Mouse (Mus musculus) brain, embryonic 14.5 days (tissue): ENCODE results near the gene Hoxd11. TPM values are rescaled to one million over a fixed set of nuclear protein-coding genes. Genes with fewer than 3 reads are reported as not detected.

ENCODE experiments used
- DNase-seq: peaks from one replicate; pipeline ENCODE4 v3.0.0-alpha.2; 2011; ENCODE audit warnings: low read depth
- CTCF ChIP-seq: fragments of 200-500 bp; IDR thresholded peaks from 2 replicates; pipeline ENCODE4 v1.5.1; 2012; ENCODE audit warnings: inconsistent platforms, mild to moderate bottlenecking, moderate library complexity, borderline replicate concordance; ENCODE audit not compliant: insufficient read depth, insufficient read length; ENCODE audit errors: extremely low read depth
- POLR2A ChIP-seq: fragments of 200-500 bp; IDR thresholded peaks from 2 replicates; pipeline ENCODE4 v1.6.1; 2012; ENCODE audit warnings: mild to moderate bottlenecking, inconsistent platforms, borderline replicate concordance; ENCODE audit not compliant: poor library complexity, insufficient read depth, insufficient read length, severe bottlenecking; ENCODE audit errors: extremely low read depth
- polyA plus RNA-seq: library from polyadenylated mRNA; depleted of rRNA; stranded (reverse); fragments of >200 nt; gene quantifications from 2 replicates; pipeline ENCODE4 v1.2.3, GENCODE M21; 2012; rRNA removed

Gene Hoxd11
- polyA plus RNA-seq, 1 experiment: not detected

DNA sequence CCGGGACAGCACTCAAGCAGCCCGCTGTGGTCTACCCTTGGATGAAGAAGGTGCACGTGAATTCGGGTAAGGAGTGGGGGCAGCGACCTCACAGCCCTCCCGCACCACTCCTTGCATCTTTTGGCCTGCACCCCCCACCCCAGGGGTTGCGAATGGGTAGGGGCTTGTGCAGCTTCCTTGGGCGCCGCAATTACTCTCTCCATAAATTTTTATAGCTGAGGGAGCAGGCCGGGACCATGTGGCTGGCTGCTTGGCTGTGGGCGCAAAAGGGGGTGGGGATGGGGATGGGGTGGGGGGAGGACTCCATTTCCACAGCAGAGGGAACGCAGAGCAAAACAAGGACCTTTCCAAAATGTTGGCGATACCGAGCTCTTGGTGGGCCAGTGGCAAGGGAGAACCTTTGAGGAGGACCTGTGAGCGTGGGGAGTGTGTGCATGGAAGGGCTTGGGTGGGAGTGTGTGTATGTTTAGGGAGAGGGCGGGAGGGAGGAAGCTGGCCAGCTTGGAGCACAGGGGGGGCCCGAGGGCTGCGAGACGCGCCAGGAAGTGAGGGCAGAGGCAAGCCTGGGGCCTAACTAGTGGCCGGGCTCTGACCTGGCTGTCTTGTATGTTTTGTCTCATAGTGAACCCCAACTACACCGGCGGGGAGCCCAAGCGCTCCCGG, 48.4 kb downstream of the Hoxd11 start:
- no peak for TF ChIP-seq POLR2A
- no peak for TF ChIP-seq CTCF
- no peak for DNase-seq

DNA sequence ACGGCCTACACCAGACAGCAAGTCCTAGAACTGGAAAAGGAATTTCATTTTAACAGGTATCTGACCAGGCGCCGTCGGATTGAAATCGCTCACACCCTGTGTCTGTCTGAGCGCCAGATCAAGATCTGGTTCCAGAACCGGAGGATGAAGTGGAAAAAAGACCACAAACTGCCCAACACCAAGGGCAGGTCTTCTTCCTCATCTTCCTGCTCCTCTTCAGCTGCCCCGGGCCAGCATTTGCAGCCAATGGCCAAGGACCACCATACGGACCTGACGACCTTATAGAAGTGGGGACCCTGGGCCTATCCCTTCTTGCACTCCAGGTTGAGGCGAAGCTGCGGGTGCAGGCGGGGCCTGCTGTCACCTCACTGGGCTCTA, 48.9 kb downstream of the Hoxd11 start:
- no peak for DNase-seq
- no peak for TF ChIP-seq POLR2A

DNA sequence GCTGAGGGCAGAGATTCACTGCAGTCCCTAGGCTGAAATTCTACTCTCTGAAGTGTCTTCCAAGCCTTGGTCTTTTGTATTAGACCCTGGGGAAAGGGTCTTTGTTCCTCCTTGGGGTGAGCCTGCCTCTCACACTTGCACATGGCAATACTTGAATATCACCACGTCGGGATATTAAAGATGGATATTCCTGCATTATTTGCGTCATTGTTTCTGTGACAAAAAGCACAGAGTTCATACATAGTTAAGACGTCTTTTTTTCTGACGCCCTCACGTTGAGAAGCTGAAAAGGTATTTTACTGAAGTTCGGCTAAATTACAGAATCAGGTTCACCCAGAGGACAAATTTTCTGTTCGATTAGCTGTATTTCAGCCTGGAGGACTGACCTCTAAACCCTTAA, 51.0 kb downstream of the Hoxd11 start:
- TF ChIP-seq CTCF: no peak
- no peak for TF ChIP-seq POLR2A
- no peak for DNase-seq

DNA sequence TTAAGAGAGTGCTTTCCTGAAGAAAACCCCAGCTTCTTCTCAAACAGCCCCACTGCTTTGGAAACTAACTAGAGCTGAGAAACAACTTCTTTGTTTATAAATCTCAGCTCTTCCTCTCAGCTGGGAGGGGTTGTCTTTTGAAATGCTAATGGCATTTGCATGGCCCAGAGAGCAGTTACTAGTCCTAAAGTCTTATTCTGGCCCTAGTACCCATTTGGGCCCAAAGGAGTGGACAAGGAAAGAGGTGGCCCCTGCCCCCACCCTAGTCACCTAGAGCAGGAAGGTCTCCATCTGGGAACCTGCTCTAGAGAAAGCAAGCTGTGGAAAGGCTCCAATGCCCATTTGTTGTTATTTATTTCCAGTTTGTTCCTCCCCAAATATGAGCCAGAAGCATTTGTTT, 51.7 kb downstream of the Hoxd11 start:
- TF ChIP-seq CTCF: no peak
- no peak for TF ChIP-seq POLR2A
- peak; percentile 2 for DNase-seq

DNA sequence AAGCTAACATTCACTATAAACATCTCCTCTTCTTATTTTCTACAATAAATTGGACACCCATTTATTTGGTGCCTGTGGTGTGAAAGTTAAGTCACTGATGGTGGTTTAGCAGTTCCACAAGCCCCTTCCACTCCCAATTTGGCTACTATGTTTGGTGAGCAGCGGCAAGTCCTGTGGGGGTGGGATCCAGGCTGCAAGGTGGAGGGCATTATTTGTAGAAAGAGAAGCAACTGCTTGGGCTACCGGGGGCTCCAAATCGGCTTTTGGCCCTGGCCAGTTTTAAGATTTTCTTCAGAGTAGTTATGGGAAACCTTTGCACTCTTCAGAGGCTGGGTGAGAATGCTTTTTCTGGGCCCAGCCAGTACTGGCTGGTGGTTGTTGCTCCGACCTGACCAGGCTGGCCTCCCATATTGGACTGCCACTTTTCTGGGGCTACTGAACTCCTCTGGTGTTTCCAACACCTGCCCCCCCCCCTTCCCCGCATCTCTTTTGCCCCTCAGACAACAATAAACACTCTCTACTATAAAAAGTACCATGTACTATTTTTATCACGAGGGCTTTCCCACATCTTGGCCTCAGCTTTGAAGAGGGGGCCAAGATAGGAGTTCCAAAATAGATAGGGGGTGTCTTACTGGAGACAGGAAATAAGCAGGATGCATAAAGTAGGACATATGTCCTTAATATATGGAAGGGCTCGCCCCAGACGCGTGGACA, 52.6 kb downstream of the Hoxd11 start:
- peak; percentile 3 for DNase-seq
- TF ChIP-seq CTCF: no peak
- TF ChIP-seq POLR2A: no peak

DNA sequence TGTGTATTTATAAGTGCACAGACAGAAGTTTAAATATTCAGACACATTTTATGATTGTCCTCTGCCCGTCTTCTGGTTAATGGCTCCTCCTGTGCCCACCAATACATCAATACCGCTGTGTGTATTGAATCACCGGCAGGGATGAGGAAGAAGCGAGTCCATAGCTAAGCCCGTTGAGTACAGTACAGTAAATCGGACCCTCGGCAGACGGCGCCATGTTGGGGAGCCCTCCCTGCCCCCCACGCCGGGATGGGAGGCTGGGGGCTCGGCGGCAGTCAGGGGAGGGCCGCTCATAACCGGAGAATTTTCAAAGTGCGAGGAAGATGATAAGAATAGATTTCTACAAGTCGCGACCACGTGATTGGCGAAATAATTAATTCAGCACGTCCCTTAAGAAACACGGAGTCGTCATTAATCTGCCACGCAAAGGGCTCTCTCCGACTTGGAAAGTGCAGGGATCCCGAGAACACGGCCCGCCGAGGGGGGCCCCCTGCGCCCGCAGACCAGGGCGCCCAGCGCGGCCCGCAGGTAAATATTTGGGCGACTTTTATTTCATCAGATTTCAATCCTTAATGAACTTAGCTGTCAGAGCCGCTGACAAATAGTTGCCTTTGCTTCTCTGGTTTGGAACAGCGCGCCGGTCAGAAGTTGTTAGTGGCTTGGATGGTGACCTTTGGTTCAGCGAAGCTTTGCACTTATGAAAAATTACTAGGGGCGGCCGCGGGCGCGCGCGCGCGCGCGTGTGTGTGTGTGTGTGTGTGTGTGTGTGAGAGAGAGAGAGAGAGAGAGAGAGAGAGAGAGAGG, 53.4 kb downstream of the Hoxd11 start:
- TF ChIP-seq CTCF (no peak), POLR2A (no peak)
- DNase-seq: peak; percentile 33

DNA sequence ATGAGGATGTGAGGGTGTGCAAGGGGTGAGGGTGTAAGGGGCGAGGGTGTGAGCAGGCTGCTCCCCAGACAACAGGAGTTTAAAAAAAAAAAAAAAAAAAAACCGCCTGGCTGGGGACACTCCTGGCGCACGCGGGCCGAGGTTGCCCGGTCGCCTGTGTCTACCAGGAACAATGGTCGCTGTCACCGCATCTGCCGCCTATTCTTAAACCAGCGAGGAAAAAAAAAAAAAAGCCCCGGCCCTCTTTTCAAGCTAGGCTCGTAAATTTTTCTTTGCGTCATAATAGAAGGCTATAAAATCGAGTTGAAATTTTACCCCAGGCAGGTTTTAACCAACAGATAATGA, 53.9 kb downstream of the Hoxd11 start:
- no peak for TF ChIP-seq CTCF
- no peak for TF ChIP-seq POLR2A
- DNase-seq: peak; percentile 35

DNA sequence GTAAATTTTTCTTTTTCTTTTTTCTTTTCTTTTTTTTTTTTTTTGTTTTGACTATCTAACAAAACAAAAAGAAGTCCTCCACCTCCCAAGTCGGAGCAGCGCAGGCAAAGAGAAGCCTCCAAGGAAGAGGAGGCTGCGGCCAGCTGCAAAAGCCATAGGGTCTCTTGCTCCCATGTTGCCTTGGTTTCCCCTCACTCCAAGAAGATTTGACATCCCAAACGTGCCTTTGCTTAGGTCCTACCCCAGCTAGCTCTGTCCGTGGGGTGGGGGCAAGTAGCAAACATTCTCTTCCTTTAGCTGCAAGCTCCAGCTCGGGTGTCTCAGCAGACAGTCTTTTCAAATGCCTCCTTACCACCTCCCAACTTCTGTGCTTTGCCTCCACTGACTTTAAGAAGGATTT, 54.4 kb downstream of the Hoxd11 start:
- peak; percentile 45 for DNase-seq
- no peak for TF ChIP-seq CTCF
- TF ChIP-seq POLR2A: no peak

DNA sequence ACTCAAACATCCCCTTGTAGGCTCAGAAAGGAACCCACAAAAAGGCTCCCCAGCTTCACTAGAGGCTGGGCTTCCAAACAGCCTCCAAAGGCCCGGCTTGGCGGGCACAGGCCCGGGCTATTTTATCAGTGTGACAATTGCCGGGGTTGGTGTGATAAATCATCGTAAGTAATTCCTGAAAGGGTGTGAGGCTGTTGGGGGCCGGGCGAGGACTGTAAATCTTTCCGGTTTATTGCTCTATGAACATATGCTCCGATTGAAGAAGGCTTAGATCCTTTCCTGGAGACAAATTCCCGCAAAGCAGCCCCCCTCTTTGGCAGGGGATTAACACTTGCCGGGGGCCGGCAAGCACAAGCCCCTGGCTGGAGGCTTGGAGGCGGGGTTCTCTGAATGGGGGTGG, 55.1 kb downstream of the Hoxd11 start:
- DNase-seq: peak; percentile 31
- no peak for TF ChIP-seq POLR2A
- no peak for TF ChIP-seq CTCF

DNA sequence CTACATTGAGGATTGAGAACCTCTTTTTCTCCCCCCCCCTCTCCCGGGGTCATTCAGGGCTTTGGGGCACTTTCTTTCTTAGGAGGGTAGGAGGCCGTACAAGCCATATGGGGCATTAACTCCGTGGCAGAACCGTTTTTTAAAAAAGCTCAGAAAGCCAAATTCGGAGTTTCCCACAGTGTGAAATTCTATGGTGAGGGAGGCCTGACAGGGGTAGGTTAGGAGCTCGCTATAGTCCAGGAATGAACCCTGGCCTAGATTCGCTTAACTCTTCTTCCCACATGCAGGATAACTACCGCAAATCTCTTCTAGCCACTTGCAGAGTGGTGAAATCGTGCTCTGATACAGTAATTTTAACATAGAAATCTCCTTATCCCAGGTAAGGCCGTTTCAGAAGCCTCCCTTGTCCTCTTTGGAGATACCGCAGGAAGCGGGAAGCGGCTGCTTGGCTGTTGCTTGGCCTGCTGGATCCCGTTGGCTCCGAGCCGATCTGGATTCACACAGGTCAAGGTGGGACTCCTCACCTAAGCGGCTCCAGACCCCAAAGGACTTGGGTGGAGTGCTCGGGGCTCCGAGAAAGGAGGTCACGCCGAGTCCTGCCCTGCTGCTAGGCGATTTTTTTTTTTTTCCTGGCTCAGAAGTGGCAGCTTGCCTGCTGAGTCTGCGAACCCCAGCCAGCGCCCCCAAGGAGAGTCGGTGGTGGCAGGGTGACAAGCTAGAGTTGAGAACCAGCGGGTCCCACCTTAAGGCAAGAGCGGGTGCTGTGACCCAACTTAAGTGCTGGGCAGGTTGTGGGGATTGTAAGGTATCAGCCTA, 55.8 kb downstream of the Hoxd11 start:
- TF ChIP-seq CTCF (no peak), POLR2A (no peak)
- peak; percentile 22 for DNase-seq

DNA sequence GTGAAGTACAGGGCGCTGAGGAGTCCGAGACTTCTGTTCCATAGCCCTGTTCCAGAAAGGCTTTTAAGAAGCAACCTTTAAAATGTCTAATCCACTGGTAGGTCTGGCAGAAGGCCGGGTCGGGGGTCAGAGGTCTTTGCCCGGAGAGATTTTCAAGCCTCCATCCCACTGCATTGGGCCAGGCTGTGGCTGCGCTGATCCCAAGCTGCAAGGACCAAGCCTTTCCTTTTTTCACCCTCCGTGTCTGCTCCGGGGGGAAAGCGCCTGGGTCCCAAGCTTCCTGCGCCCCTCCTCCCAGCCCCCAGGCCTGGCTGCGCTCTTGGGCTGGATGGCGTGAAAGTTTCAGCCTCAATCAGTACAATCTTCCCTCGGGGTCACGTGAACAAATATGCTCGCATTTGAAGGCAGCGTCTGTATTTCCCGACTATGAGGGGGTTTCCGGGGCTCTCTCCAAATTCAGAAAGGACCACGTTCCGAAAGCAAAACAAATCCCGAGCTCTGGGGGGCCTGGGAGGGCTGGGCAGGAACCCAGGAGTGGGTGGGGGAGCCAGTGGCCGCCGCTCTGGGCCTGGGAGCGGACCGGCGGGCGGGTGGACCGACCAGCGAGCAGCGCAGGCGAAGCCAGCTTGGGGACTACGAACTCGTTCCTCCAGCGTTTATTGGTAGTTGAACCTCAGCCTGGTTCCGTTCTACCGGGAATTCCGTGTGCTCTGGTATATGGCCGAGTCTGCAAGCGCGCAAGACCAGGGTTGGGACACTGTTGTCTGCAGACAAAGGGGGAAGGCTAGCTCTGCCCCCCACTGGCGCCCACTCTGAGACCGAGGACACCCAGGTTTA, 56.7 kb downstream of the Hoxd11 start:
- TF ChIP-seq POLR2A (no peak), CTCF (no peak)
- peak; percentile 32 for DNase-seq

Other genes with a start within 250 kb of the Hoxd11 start
- 29.8 and 32.9 TPM in 2 replicates for gene Lnpk, start 100.1 kb upstream of the Hoxd11 start, polyA plus RNA-seq
- gene Evx2, start 20.0 kb upstream of the Hoxd11 start, polyA plus RNA-seq: 1.7 and 4.6 TPM in 2 replicates
- gene Hoxd13, start 11.2 kb upstream of the Hoxd11 start, polyA plus RNA-seq: 0.16 and 0.25 TPM in 2 replicates
- gene Hoxd12, start 4.5 kb upstream of the Hoxd11 start, polyA plus RNA-seq: 0.05 TPM in 1 of 2 replicates, not detected in the other
- gene Hoxd10, start 12.4 kb downstream of the Hoxd11 start, polyA plus RNA-seq: 0.04 and 0.14 TPM in 2 replicates
- gene Hoxd9, start 18.2 kb downstream of the Hoxd11 start, polyA plus RNA-seq: 0.19 and 0.36 TPM in 2 replicates
- gene Hoxd8, start 25.1 kb downstream of the Hoxd11 start, polyA plus RNA-seq: 0.73 and 1.6 TPM in 2 replicates
- 9.6 and 47.4 TPM in 2 replicates for gene Hoxd3, start 32.4 kb downstream of the Hoxd11 start, polyA plus RNA-seq
- gene Hoxd4, start 32.4 kb downstream of the Hoxd11 start, polyA plus RNA-seq: 0.81 and 5.5 TPM in 2 replicates
- gene Gm28230, start 47.2 kb downstream of the Hoxd11 start, polyA plus RNA-seq: 0.44 and 1.7 TPM in 2 replicates
- gene Hoxd1, start 83.4 kb downstream of the Hoxd11 start, polyA plus RNA-seq: 0.34 and 1.3 TPM in 2 replicates
- 75.7 and 84.2 TPM in 2 replicates for gene Mtx2, start 146.2 kb downstream of the Hoxd11 start, polyA plus RNA-seq